Mouse (Mus musculus) urinary bladder, postnatal 36 days (tissue): ENCODE data around the gene Rpl22.

Experiments
- DNase-seq, 2 experiments: peaks; one replicate each; pipeline ENCODE4 v3.0.0; 2022; ENCODE audit warnings: low spot score in 2 of 2, mixed read lengths in 1 of 2

Rpl22 gene

GRCm38 (mm10) chr4:152325574-152326411 is at the start of gene Rpl22:
Gene Rpl22, plus strand, starts transcription at chr4:152325742.
- peak; percentile 84 to 93 for DNase-seq

- no peak for DNase-seq
Observed at GRCm38 (mm10) chr4:152276389-152277347, 48.9 kb upstream of the Rpl22 start.

- no peak for DNase-seq
Observed at GRCm38 (mm10) chr4:152277916-152278315, 47.6 kb upstream of the Rpl22 start.

- no peak for DNase-seq
Observed at GRCm38 (mm10) chr4:152278986-152279385, 46.6 kb upstream of the Rpl22 start.

GRCm38 (mm10) chr4:152281601-152282000 is 43.9 kb upstream of the Rpl22 start:
- no peak for DNase-seq

- no peak for DNase-seq
Observed at GRCm38 (mm10) chr4:152282721-152283120, 42.8 kb upstream of the Rpl22 start.

GRCm38 (mm10) chr4:152283186-152283950 is 42.2 kb upstream of the Rpl22 start:
- peak; percentile 70 to 82 for DNase-seq

GRCm38 (mm10) chr4:152285505-152285904 is 40.0 kb upstream of the Rpl22 start:
- peak; percentile 39 to 57 for DNase-seq

GRCm38 (mm10) chr4:152286183-152286582 is 39.4 kb upstream of the Rpl22 start:
- no peak for DNase-seq

GRCm38 (mm10) chr4:152286887-152287286 is 38.7 kb upstream of the Rpl22 start:
- DNase-seq = peak in 1 of 2 experiments; percentile 50

GRCm38 (mm10) chr4:152287317-152288120 is 38.0 kb upstream of the Rpl22 start:
- DNase-seq = no peak

- no peak for DNase-seq
Observed at GRCm38 (mm10) chr4:152288398-152288945, 37.1 kb upstream of the Rpl22 start.

GRCm38 (mm10) chr4:152290385-152290784 is 35.2 kb upstream of the Rpl22 start:
- no peak for DNase-seq

- DNase-seq = no peak
Observed at GRCm38 (mm10) chr4:152290991-152291390, 34.6 kb upstream of the Rpl22 start.

GRCm38 (mm10) chr4:152291562-152291961 is 34.0 kb upstream of the Rpl22 start, which contains the start of gene Hes3:
Gene Hes3, minus strand, starts transcription at chr4:152291662.
- DNase-seq = no peak

GRCm38 (mm10) chr4:152292102-152292765 is 33.3 kb upstream of the Rpl22 start:
- DNase-seq = no peak

GRCm38 (mm10) chr4:152294188-152294929 is 31.2 kb upstream of the Rpl22 start:
- no peak for DNase-seq

- no peak for DNase-seq
Observed at GRCm38 (mm10) chr4:152295916-152296315, 29.6 kb upstream of the Rpl22 start.

- no peak for DNase-seq
Observed at GRCm38 (mm10) chr4:152296371-152296770, 29.2 kb upstream of the Rpl22 start.
